Mouse (Mus musculus) stomach, embryonic 16.5 days (tissue): ENCODE measurements around the gene Tpcn2. TPM values are rescaled to one million over a fixed set of nuclear protein-coding genes. Genes with fewer than 3 reads are reported as not detected.

Experiments
- ATAC-seq: fragments of 200-750 bp; cut with Nextera tagmentation; 2 replicates; pipeline ENCODE4 v1.8.0; 2017; ENCODE audit warnings: moderate number of reproducible peaks, moderate TSS enrichment; ENCODE audit not compliant: insufficient read depth, low FRiP score
- H3K27ac ChIP-seq: fragments of 300-500 bp; sonication (generic); 2 replicates; pipeline ENCODE4 v1.5.1; 2014; ENCODE audit warnings: low read length
- H3K27me3 ChIP-seq: fragments of 300-500 bp; sonication (generic); 2 replicates; pipeline ENCODE4 v1.6.1; 2014; ENCODE audit warnings: low read length, control low read depth, mixed read lengths; ENCODE audit not compliant: control insufficient read depth, insufficient read depth
- H3K36me3 ChIP-seq: fragments of 300-500 bp; sonication (generic); 2 replicates; pipeline ENCODE4 v1.6.1; 2014; ENCODE audit warnings: low read length; ENCODE audit not compliant: control insufficient read depth, insufficient read depth
- H3K4me1 ChIP-seq: fragments of 300-500 bp; sonication (generic); 2 replicates; pipeline ENCODE4 v1.6.1; 2014; ENCODE audit warnings: low read length, control low read depth, mixed read lengths; ENCODE audit not compliant: control insufficient read depth, insufficient read depth
- H3K4me2 ChIP-seq: fragments of 300-500 bp; sonication (generic); 2 replicates; pipeline ENCODE4 v1.6.1; 2014; ENCODE audit warnings: low read depth, low read length, mixed read lengths
- H3K4me3 ChIP-seq: fragments of 300-500 bp; sonication (generic); replicated peaks from 2 replicates; pipeline ENCODE4 v1.5.1; 2014; ENCODE audit warnings: mild to moderate bottlenecking, low read length
- H3K9ac ChIP-seq: fragments of 300-500 bp; sonication (generic); 2 replicates; pipeline ENCODE4 v1.6.1; 2014; ENCODE audit warnings: low read length
- H3K9me3 ChIP-seq: fragments of 300-500 bp; sonication (generic); replicated peaks from 2 replicates; pipeline ENCODE4 v1.6.1; 2016; ENCODE audit warnings: low read length, control low read depth; ENCODE audit not compliant: control insufficient read depth
- WGBS: fragments of 180-500 bp; shearing (Covaris S2); extraction: QIAGEN DNeasy Blood & Tissue Kit; methylation state at CpG from one replicate; pipeline ENCODE4 v1.1.7; 2014; 5-methylcytosine and 5-hydroxymethylcytosine counted together
- polyA plus RNA-seq: library from polyadenylated mRNA; unstranded; fragments of >200 nt; fragmentation: Nextera tagmentation; extraction: Ambion mirVana; gene quantifications from 2 replicates; pipeline ENCODE4 v1.2.1, GENCODE M21; 2015

Tpcn2 gene
- polyA plus RNA-seq, 1 experiment from 2014 or later: 9.7 TPM

DNA sequence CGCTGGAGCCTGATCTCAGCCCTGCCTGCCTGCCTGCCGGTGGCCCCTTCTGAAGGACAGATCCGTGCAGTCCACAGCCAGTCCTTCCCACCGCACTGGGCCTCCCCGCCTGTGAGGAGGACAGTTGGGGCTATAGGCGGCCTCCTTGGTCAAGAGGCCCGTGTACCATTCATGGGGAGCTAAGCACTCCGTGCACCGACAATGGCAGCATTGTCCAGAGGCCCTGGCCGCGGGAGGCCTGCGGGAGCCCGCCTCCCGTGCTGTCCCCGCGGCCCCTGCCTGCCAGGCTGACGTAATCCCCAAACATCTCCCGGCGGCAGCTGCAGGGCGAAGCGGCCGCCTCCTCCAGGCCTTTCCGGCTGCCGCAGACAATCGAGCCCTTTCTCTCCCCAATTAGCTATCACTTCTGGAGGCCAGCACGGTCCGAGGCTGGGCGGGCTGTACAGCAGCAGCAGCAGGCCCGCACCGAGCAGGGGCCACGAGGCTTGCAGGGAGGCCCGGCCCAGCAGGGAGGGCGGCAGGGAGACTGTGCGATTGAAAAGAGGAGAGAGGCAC is 77.7 kb downstream of the Tpcn2 start:
- Histone ChIP-seq H3K9ac (peak overlapping the region; percentile 80), H3K27ac (peak overlapping the region; percentile 89), H3K4me2 (peak overlapping the region; percentile 49), H3K36me3 (no peaks in the 10 kb centered on the region), H3K27me3 (no peaks in the 10 kb centered on the region), H3K4me3 (peak overlapping the region; percentile 19), H3K4me1 (peaks cover 16% of the 10 kb centered on the region), H3K9me3 (no peaks in the 10 kb centered on the region)
- ATAC-seq: peak; percentile 91
- 1% methylated on average over 34 of the region's 34 CpGs for WGBS

DNA sequence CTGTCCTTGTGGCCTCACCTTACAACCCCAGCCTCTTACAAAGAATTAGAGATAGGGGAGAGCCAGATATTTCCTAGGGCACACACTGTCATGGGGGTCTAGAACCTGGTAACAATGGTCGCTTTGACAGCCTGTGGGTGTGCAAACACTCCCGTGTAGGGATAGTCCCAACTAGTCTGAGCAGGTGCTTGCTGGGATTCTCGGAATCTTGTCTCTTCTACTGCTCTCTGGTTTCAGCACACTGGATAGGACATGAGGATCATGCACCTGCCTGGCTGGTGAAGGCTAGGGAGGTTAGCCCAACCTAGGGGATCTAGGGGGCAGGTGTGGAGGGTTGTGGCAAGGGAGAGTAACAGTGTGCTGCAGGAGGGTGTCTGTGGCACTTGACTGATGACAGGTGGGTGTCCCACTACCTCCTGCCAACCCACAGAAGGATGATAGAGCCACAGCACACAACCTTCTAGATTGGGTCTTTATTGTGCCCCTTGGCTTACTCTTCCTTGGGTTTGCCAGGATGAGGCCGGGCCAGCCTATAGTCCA is 78.4 kb downstream of the Tpcn2 start:
- WGBS: 80% methylated on average over 4 of the region's 4 CpGs
- Histone ChIP-seq H3K4me2 (no peak overlapping the region), H3K36me3 (no peaks in the 10 kb centered on the region), H3K9me3 (no peaks in the 10 kb centered on the region), H3K9ac (peak overlapping the region; percentile 80), H3K27me3 (no peaks in the 10 kb centered on the region), H3K27ac (peak overlapping the region; percentile 89), H3K4me3 (no peak overlapping the region), H3K4me1 (peaks cover 16% of the 10 kb centered on the region)
- ATAC-seq: no peak

DNA sequence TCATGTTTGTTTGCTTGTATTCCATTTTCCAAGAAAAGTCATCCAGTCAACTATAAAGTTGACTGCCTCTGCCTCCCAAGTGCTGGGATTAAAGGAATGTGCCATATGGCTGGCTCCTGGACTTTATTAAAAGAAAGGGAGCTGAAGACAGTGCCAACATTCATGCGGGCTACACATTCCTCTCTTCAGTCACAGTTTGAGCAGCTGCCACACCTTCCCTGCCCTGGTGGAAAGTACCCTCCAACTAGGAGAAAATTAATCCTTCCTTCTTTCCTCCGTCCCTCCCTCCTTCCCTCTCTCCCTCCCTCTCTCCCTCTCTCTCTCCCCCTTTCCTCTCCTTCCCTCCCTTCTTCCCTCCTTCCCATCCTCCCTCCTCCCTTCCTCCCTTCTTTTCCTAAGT is 84.1 kb downstream of the Tpcn2 start:
- no peak overlapping the region for H3K4me2 ChIP-seq
- no peak overlapping the region; the same call in 1 of the 2 replicates for H3K27ac ChIP-seq
- H3K4me3 ChIP-seq: no peak overlapping the region
- no peak overlapping the region for H3K9ac ChIP-seq
- H3K36me3 ChIP-seq: no peaks in the 10 kb centered on the region
- H3K9me3 ChIP-seq: no peaks in the 10 kb centered on the region
- ATAC-seq: no peak
- 44% methylated on average over 2 of the region's 2 CpGs for WGBS
- H3K4me1 ChIP-seq: peaks cover 30% of the 10 kb centered on the region
- H3K27me3 ChIP-seq: no peaks in the 10 kb centered on the region

- H3K36me3 ChIP-seq: no peaks in the 10 kb centered on the region
- H3K27me3 ChIP-seq: no peaks in the 10 kb centered on the region
- no peaks in the 10 kb centered on the region for H3K9me3 ChIP-seq
- H3K9ac ChIP-seq: no peak overlapping the region
- 22% methylated on average over 4 of the region's 4 CpGs for WGBS
- no peak overlapping the region for H3K4me3 ChIP-seq
- H3K27ac ChIP-seq: peak overlapping the region; percentile 84
- ATAC-seq: peak; percentile 72
- no peak overlapping the region for H3K4me2 ChIP-seq
- H3K4me1 ChIP-seq: peaks cover 40% of the 10 kb centered on the region
Observed at GRCm38 (mm10) chr7:145198223-145198714, 85.5 kb downstream of the Tpcn2 start.

- H3K27ac ChIP-seq: peak overlapping the region; percentile 84
- no peak overlapping the region for H3K4me2 ChIP-seq
- no peaks in the 10 kb centered on the region for H3K36me3 ChIP-seq
- no peak for ATAC-seq
- H3K9me3 ChIP-seq: no peaks in the 10 kb centered on the region
- 46% methylated on average over 3 of the region's 3 CpGs for WGBS
- H3K4me3 ChIP-seq: no peak overlapping the region
- peaks cover 40% of the 10 kb centered on the region for H3K4me1 ChIP-seq
- peak overlapping the region; percentile 38; the same call in 1 of the 2 replicates for H3K9ac ChIP-seq
- no peaks in the 10 kb centered on the region for H3K27me3 ChIP-seq
Observed at GRCm38 (mm10) chr7:145197711-145198110, 86.1 kb downstream of the Tpcn2 start.

DNA sequence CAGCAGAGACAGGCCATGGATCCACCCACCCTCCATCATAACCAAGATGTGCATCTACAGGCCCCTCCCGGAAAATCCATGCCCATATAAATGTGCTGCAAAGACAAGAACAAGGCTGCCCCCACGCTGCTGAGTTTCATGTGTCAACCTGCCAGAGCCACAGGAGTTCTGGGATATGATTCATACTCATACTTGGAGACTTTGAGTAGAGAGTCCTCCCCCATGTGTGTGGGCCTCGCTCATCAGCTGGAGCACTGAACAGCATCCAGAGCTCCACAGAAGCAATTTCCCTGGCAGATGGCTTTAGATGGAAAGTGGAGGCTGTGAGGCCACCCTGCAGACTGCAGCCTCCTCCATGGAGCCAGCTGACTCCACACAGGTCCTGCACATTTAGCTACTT is 86.8 kb downstream of the Tpcn2 start:
- no peaks in the 10 kb centered on the region for H3K27me3 ChIP-seq
- no peak overlapping the region for H3K4me2 ChIP-seq
- no peak overlapping the region for H3K4me3 ChIP-seq
- no peak overlapping the region for H3K9ac ChIP-seq
- H3K36me3 ChIP-seq: no peaks in the 10 kb centered on the region
- peaks cover 40% of the 10 kb centered on the region for H3K4me1 ChIP-seq
- peak overlapping the region; percentile 84; the same call in 1 of the 2 replicates for H3K27ac ChIP-seq
- peak; percentile 31; the same call in 1 of the 2 replicates for ATAC-seq
- no peaks in the 10 kb centered on the region for H3K9me3 ChIP-seq
- WGBS: 49% methylated on average over 3 of the region's 3 CpGs

DNA sequence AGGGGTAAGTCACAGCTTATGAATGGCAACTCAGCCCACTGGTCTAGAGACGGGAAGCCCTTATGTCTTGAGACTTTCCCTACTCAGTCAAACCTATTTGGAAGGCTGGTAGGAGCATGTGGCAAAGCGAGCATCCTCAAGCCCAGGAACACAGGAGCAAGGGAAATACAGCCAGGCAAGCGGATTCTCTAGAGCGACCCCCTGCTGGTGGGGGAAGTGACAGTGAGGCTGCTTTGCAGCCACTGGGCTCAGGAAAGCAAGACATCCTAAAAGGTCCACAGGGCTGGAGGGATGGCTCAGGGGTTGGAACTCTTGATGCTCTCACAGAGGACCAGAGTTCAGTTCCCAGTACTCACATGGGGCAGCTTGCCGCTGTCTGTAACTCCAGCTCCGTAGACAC is 87.5 kb downstream of the Tpcn2 start:
- WGBS: 87% methylated on average over 6 of the region's 6 CpGs
- H3K4me1 ChIP-seq: peaks cover 40% of the 10 kb centered on the region
- H3K27me3 ChIP-seq: no peaks in the 10 kb centered on the region
- H3K9me3 ChIP-seq: no peaks in the 10 kb centered on the region
- ATAC-seq: no peak
- H3K4me2 ChIP-seq: no peak overlapping the region
- no peak overlapping the region for H3K4me3 ChIP-seq
- no peaks in the 10 kb centered on the region for H3K36me3 ChIP-seq
- no peak overlapping the region for H3K9ac ChIP-seq
- H3K27ac ChIP-seq: peak overlapping the region; percentile 9; the same call in 1 of the 2 replicates

- H3K36me3 ChIP-seq: no peaks in the 10 kb centered on the region
- H3K27me3 ChIP-seq: no peaks in the 10 kb centered on the region
- no peak overlapping the region for H3K4me3 ChIP-seq
- no peak for ATAC-seq
- WGBS: 43% methylated on average over 5 of the region's 5 CpGs
- peak overlapping the region; percentile 30 for H3K27ac ChIP-seq
- no peaks in the 10 kb centered on the region for H3K9me3 ChIP-seq
- H3K9ac ChIP-seq: no peak overlapping the region
- H3K4me2 ChIP-seq: no peak overlapping the region
- H3K4me1 ChIP-seq: peaks cover 40% of the 10 kb centered on the region
Observed at GRCm38 (mm10) chr7:145195186-145195927, 88.5 kb downstream of the Tpcn2 start.
